Mouse (Mus musculus) limb, embryonic 14.5 days (tissue): ENCODE data around the gene Evl. TPM values are rescaled to one million over a fixed set of nuclear protein-coding genes. Genes with fewer than 3 reads are reported as not detected.
A peak's percentile ranks its signal among the peaks of the same experiment; 100 is the strongest.

Experiments
- ATAC-seq: fragments of 200-750 bp; cut with Nextera tagmentation; 2 replicates; pipeline ENCODE4 v1.8.0; 2017; ENCODE audit warnings: low read depth, moderate number of reproducible peaks, moderate TSS enrichment; ENCODE audit not compliant: low FRiP score
- DNase-seq: peaks from one replicate; pipeline ENCODE4 v3.0.0-alpha.2; 2015; ENCODE audit warnings: low spot score
- H3K27ac ChIP-seq: fragments of 300-500 bp; sonication (generic); replicated peaks from 2 replicates; pipeline ENCODE4 v1.5.1; 2014; ENCODE audit warnings: low read depth, mild to moderate bottlenecking, low read length, moderate library complexity, mixed read lengths
- H3K27me3 ChIP-seq: fragments of 300-500 bp; sonication (generic); 2 replicates; pipeline ENCODE4 v1.6.1; 2014; ENCODE audit warnings: low read length, mixed read lengths; ENCODE audit not compliant: control insufficient read depth, insufficient read depth
- H3K36me3 ChIP-seq: fragments of 300-500 bp; sonication (generic); 2 replicates; pipeline ENCODE4 v1.6.1; 2014; ENCODE audit warnings: mild to moderate bottlenecking, low read length, moderate library complexity, mixed read lengths; ENCODE audit not compliant: control insufficient read depth, insufficient read depth
- H3K4me1 ChIP-seq: fragments of 300-500 bp; sonication (generic); 2 replicates; pipeline ENCODE4 v1.6.1; 2014; ENCODE audit warnings: antibody characterized with exemption, low read length, mixed read lengths; ENCODE audit not compliant: control insufficient read depth, insufficient read depth
- H3K4me2 ChIP-seq: fragments of 300-500 bp; sonication (generic); replicated peaks from 2 replicates; pipeline ENCODE4 v1.6.1; 2014; ENCODE audit warnings: low read depth, mild to moderate bottlenecking, low read length, moderate library complexity; ENCODE audit not compliant: severe bottlenecking
- H3K4me3 ChIP-seq: fragments of 300-500 bp; sonication (generic); replicated peaks from 2 replicates; pipeline ENCODE4 v1.5.1; 2014; ENCODE audit warnings: low read length
- H3K9ac ChIP-seq: fragments of 300-500 bp; sonication (generic); 2 replicates; pipeline ENCODE4 v1.6.1; 2014; ENCODE audit warnings: mild to moderate bottlenecking, low read depth, low read length, moderate library complexity; ENCODE audit not compliant: severe bottlenecking
- H3K9me3 ChIP-seq: fragments of 300-500 bp; sonication (generic); 2 replicates; pipeline ENCODE4 v1.6.1; 2016; ENCODE audit warnings: low read length; ENCODE audit not compliant: control insufficient read depth
- POLR2A ChIP-seq: fragments of 200-500 bp; IDR thresholded peaks from 2 replicates; pipeline ENCODE4 v1.8.0; 2012; ENCODE audit warnings: inconsistent platforms, mild to moderate bottlenecking, moderate library complexity, borderline replicate concordance; ENCODE audit not compliant: insufficient read depth, insufficient read length; ENCODE audit errors: extremely low read depth
- WGBS: fragments of 180-500 bp; shearing (Covaris S2); extraction: QIAGEN DNeasy Blood & Tissue Kit; methylation state at CpG from one replicate; pipeline ENCODE4 v1.1.7; 2014; 5-methylcytosine and 5-hydroxymethylcytosine counted together
- polyA plus RNA-seq, 2 experiments: library from polyadenylated mRNA; depleted of rRNA in 1 of 2; stranded (reverse) in 1 of 2; unstranded in 1 of 2; fragments of >200 nt; fragmentation: Nextera tagmentation in 1 of 2; extraction: Ambion mirVana in 1 of 2; gene quantifications; 2 replicates each; pipeline versions ENCODE4 v1.2.1 to v1.2.3; 2012 to 2014

The Evl gene
- polyA plus RNA-seq, 2 experiments = 82.3 to 181 TPM

DNA sequence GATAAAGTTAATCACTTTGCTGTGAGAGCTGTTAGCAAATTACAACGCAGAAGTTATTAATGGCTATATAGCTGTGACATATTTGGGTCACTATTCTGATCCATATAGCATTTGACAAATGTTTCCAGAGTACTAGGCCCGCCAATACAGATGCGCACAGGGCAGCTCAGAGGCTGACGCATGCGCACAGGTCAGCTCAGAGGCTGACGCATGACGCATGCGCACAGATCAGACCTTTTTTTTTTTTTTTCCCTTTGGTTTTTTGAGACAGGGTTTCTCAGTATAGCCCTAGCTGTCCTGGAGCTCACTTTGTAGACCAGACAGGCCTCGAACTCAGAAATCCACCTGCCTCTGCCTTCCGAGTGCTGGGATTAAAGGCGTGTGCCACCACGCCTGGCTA, 39.1 kb upstream of the Evl start:
- ATAC-seq (no peak), DNase-seq (no peak)
- WGBS = 95% methylated on average over 12 of the region's 12 CpGs
- H3K27ac ChIP-seq = no peak overlapping the region
- no peak overlapping the region for H3K4me3 ChIP-seq
- no peak overlapping the region for H3K9ac ChIP-seq
- no peak for TF ChIP-seq POLR2A
- no peak overlapping the region for H3K4me2 ChIP-seq
- H3K27me3 ChIP-seq = no peaks in the 10 kb centered on the region
- no peaks in the 10 kb centered on the region for H3K4me1 ChIP-seq
- H3K36me3 ChIP-seq = 0 out of 2 replicates have a peak, but pooled peaks cover 3% of the 10 kb centered on the region
- H3K9me3 ChIP-seq = no peaks in the 10 kb centered on the region

DNA sequence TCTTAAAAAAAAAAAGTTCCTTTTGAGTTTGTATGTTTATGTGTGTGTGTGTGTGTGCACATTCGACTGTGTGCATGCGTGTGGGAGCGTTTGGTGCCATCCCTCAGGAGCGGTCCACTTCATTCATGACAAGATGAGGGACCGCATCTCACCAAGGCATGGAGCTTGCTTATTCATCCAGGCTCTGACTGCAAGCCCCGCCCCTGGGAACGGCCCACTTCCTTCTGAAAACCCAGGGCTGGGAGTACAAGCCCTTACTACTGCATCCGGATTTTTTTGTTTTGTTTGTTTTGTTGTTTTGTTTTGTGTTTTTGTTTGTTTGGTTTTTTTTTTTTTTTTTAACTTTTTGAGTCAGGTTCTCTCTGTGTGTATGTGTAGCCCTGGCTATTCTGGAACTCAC, 35.1 kb upstream of the Evl start:
- H3K4me2 ChIP-seq = no peak overlapping the region
- TF ChIP-seq POLR2A = no peak
- H3K27me3 ChIP-seq = no peaks in the 10 kb centered on the region
- H3K36me3 ChIP-seq = peaks cover 16% of the 10 kb centered on the region; the same call in 1 of the 2 replicates
- no peaks in the 10 kb centered on the region for H3K9me3 ChIP-seq
- H3K4me3 ChIP-seq = no peak overlapping the region
- H3K27ac ChIP-seq = no peak overlapping the region
- DNase-seq (no peak), ATAC-seq (no peak)
- no peak overlapping the region for H3K9ac ChIP-seq
- H3K4me1 ChIP-seq = no peaks in the 10 kb centered on the region
- 64% methylated on average over 8 of the region's 8 CpGs for WGBS

DNA sequence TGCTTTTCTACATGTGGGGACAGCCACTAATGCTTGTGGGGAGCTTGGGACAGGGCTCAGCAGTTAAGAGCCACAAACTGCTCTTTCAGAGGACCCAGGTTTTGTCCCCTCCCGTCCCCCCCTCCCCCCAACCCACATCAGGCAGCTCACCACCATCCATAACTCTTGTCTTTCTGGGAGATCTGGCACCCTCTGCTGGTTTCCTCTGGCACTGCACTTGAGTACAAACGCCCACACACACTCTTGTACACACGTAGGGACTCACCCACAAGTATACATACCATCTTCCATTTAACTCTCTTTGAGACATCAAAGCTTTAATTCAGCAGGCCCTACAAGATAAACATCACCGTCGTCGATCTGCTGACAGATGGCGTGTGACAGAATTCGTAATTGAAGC, 25.3 kb upstream of the Evl start:
- H3K4me1 ChIP-seq = no peaks in the 10 kb centered on the region
- H3K9ac ChIP-seq = no peak overlapping the region
- H3K27me3 ChIP-seq = no peaks in the 10 kb centered on the region
- 52% methylated on average over 8 of the region's 8 CpGs for WGBS
- H3K9me3 ChIP-seq = no peaks in the 10 kb centered on the region
- TF ChIP-seq POLR2A = no peak
- DNase-seq (peak; percentile 45), ATAC-seq (no peak)
- peaks cover 8% of the 10 kb centered on the region for H3K36me3 ChIP-seq
- H3K4me3 ChIP-seq = no peak overlapping the region
- H3K27ac ChIP-seq = no peak overlapping the region
- no peak overlapping the region for H3K4me2 ChIP-seq

DNA sequence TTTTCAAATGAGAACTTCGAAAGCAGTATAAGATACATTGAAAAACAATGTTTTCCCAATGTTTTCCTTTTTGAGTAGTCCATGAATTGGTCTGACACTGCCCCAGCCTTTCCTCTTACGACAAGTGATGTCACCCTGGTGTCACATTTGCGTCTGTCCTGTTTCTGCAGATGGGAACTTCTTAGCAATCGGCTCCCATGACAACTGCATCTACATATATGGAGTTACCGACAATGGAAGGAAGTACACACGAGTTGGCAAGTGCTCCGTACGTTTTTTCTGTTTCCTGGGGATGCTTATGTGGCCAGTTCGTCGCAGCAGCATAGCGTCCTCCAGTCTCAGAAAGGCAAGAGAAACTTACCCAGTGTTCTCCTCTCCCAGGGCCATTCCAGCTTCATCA, 20.0 kb upstream of the Evl start:
- TF ChIP-seq POLR2A = no peak

DNA sequence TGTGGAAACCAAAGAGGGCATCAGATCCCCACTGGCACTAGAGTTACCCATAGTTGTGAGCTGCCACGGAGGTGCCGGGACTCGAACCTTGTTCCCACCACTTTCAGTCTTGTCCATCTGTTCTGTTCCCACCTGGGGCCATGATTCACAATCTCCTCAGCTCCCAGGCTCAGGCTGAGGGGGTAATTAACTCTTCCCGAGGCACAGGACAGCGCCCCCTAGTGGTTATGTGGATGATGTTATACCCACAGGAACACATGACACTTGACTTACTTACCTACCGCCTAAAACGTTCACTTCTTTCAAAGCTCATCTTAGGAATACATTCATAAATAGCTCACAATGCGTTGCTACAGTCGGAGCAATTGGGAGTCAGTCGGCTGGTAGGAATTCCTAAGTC, 18.1 kb upstream of the Evl start:
- no peak overlapping the region for H3K4me2 ChIP-seq
- no peaks in the 10 kb centered on the region for H3K27me3 ChIP-seq
- H3K9ac ChIP-seq = no peak overlapping the region
- WGBS = 72% methylated on average over 10 of the region's 10 CpGs
- H3K36me3 ChIP-seq = peaks cover 11% of the 10 kb centered on the region
- no peak for ATAC-seq
- DNase-seq = no peak
- no peak for TF ChIP-seq POLR2A
- H3K4me1 ChIP-seq = no peaks in the 10 kb centered on the region
- no peaks in the 10 kb centered on the region for H3K9me3 ChIP-seq
- no peak overlapping the region for H3K4me3 ChIP-seq
- H3K27ac ChIP-seq = no peak overlapping the region

More for the DNA sequence above, 20.0 kb upstream of the Evl start:
- WGBS = 88% methylated on average over 11 of the region's 11 CpGs
- H3K27ac ChIP-seq = no peak overlapping the region
- DNase-seq (no peak), ATAC-seq (no peak)
- no peaks in the 10 kb centered on the region for H3K9me3 ChIP-seq
- H3K9ac ChIP-seq = no peak overlapping the region
- H3K4me1 ChIP-seq = no peaks in the 10 kb centered on the region
- H3K4me3 ChIP-seq = no peak overlapping the region
- H3K4me2 ChIP-seq = no peak overlapping the region
- H3K36me3 ChIP-seq = peaks cover 11% of the 10 kb centered on the region
- no peaks in the 10 kb centered on the region for H3K27me3 ChIP-seq

DNA sequence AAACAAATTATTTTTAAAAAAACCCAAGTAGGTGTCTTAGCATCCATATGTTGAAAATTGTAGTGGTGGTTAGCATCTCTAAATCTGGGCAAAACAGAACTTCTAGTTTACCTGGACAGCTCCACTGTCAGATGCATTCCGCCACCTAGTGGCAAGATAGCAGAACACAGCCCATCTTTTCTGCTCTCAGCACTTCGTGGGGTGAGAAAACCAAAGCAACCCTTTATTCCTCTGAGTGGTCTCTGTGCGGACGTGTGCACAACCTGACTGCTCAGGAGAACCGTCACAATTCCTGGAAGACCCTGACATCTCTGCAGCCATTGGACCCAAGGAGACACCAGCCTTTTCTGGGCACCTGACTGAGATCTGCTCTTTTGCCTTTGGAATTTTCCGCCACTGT, 13.4 kb upstream of the Evl start:
- no peak overlapping the region for H3K9ac ChIP-seq
- H3K4me3 ChIP-seq = no peak overlapping the region
- H3K27ac ChIP-seq = no peak overlapping the region
- ATAC-seq (no peak), DNase-seq (peak; percentile 58)
- H3K27me3 ChIP-seq = no peaks in the 10 kb centered on the region
- 24% methylated on average over 6 of the region's 6 CpGs for WGBS
- no peaks in the 10 kb centered on the region for H3K4me1 ChIP-seq
- H3K36me3 ChIP-seq = peaks cover 11% of the 10 kb centered on the region
- H3K9me3 ChIP-seq = no peaks in the 10 kb centered on the region
- no peak overlapping the region for H3K4me2 ChIP-seq
- TF ChIP-seq POLR2A = no peak
